Mouse (Mus musculus) C2C12 (cell line): ENCODE data around the gene Surf2.

ENCODE experiments used
- CEBPB ChIP-seq: IDR thresholded peaks from one replicate; pipeline ENCODE4 v1.6.1; 2011; ENCODE audit warnings: low read depth, mild to moderate bottlenecking, control low read depth, moderate library complexity
- CTCF ChIP-seq: IDR thresholded peaks from one replicate; pipeline ENCODE4 v1.5.1; 2011; ENCODE audit not compliant: control insufficient read depth, insufficient read depth, insufficient read length
- FOSL1 ChIP-seq: IDR thresholded peaks from one replicate; pipeline ENCODE4 v1.8.0; 2011; ENCODE audit warnings: mild to moderate bottlenecking, low read length; ENCODE audit not compliant: poor library complexity, insufficient read depth, severe bottlenecking
- MAX ChIP-seq: IDR thresholded peaks from one replicate; pipeline ENCODE4 v1.6.1; 2011; ENCODE audit warnings: mild to moderate bottlenecking, control low read depth
- MYOD1 ChIP-seq: IDR thresholded peaks from one replicate; pipeline ENCODE4 v1.6.1; 2011; ENCODE audit warnings: low read depth; ENCODE audit not compliant: control insufficient read depth, insufficient read length
- MYOG ChIP-seq: IDR thresholded peaks from one replicate; pipeline ENCODE4 v1.6.1; 2011; ENCODE audit not compliant: control insufficient read depth, insufficient read length; ENCODE audit errors: extremely low read depth
- USF1 ChIP-seq: IDR thresholded peaks from one replicate; pipeline ENCODE4 v1.6.1; 2011; ENCODE audit warnings: low read depth, mild to moderate bottlenecking, control low read depth, moderate library complexity

DNA sequence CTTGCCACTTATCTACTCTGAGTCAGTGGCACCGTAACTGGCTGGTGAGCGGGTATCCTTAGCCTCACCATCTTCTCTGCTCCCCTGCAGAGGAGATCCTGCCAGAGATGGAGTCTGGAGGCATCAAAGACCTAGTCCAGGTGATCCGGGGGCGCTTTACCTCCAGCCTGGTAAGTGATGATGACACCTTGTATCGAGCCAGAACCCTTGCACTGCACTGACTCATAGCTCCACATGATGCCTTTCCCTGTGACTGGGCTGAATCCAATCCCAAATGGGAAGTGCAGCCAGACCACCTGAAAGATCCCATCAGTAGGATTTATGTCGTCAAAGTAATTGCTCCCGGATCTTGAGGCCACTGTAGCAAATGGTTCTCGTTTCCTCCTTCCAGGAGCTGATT is 36.7 kb downstream of the Surf2 start:
- TF ChIP-seq CTCF (no peak), MYOD1 (no peak), FOSL1 (no peak), USF1 (no peak), MAX (no peak), MYOG (no peak), CEBPB (no peak)
